Mouse (Mus musculus) embryonic fibroblast, embryonic 13.5 days (primary cell): ENCODE results near the gene Gm20388.

Source experiments
- CTCF ChIP-seq: IDR thresholded peaks from 2 replicates; pipeline ENCODE4 v1.5.1; 2011; ENCODE audit warnings: mild to moderate bottlenecking, control low read depth, low read length, moderate library complexity, borderline replicate concordance; ENCODE audit not compliant: insufficient read depth
- POLR2A ChIP-seq: IDR thresholded peaks from 2 replicates; pipeline ENCODE4 v1.6.1; 2011; ENCODE audit warnings: low read depth, mild to moderate bottlenecking, control low read depth, low read length, moderate library complexity

- TF ChIP-seq CTCF, result no peak
- no peak for TF ChIP-seq POLR2A
Observed at GRCm38 (mm10) chr8:122585411-122585891, 2674.8 kb downstream of the Gm20388 start.
